Mouse (Mus musculus) layer of hippocampus, postnatal 14 days (tissue): ENCODE results near the gene Adgrf5. TPM values are rescaled to one million over a fixed set of nuclear protein-coding genes. Genes with fewer than 3 reads are reported as not detected.

Experiments
- total RNA-seq, 2 experiments: library from RNA; stranded (reverse); gene quantifications; 2 replicates each; pipeline ENCODE4 v1.2.3; 2021

The Adgrf5 gene
- total RNA-seq, 2 experiments from 2014 or later: 31.2 to 34.1 TPM

Other genes with a start within 250 kb of the Adgrf5 start
- under 1 TPM in 1 of 2 experiments, not detected in 1; 0.07 TPM for gene Adgrf1, start 90.1 kb upstream of the Adgrf5 start, total RNA-seq
- gene Mep1a, start 142.4 kb downstream of the Adgrf5 start, total RNA-seq: not detected
- gene Ankrd66, start 183.2 kb downstream of the Adgrf5 start, total RNA-seq: under 1 TPM in 1 of 2 experiments, not detected in 1; 0.51 TPM
- gene Pla2g7, start 207.6 kb downstream of the Adgrf5 start, total RNA-seq: 10 to 100 TPM; 90.7 to 93.7 TPM